Mouse (Mus musculus): ENCODE measurements at regions not wholly inside any gene's neighbourhood (a gene's known extent, or its start where the extent isn't known, plus 50 kb on each side); places are given as distances from the start of the nearest gene placed in this dataset.

GRCm38 (mm10) chr11:19456577-19456976 is 437.8 kb upstream of the Meis1 start:
- no peak for DNase-seq (ENCODE audit: low spot score in 2 of 2)

GRCm38 (mm10) chr11:19463730-19464358 is 445.1 kb upstream of the Meis1 start:
- peak in 1 of 2 experiments; percentile 6 for DNase-seq (ENCODE audit: low spot score in 2 of 2)

GRCm38 (mm10) chr11:19468373-19468772 is 449.6 kb upstream of the Meis1 start:
- no peak for DNase-seq (ENCODE audit: low spot score in 2 of 2)

GRCm38 (mm10) chr11:19468803-19469202 is 450.0 kb upstream of the Meis1 start:
- no peak for DNase-seq (ENCODE audit: low spot score in 2 of 2)

GRCm38 (mm10) chr11:19470648-19471341 is 452.0 kb upstream of the Meis1 start:
- DNase-seq (ENCODE audit: low spot score in 2 of 2) = no peak

- no peak for DNase-seq (ENCODE audit: low spot score in 2 of 2)
These were observed 448.9 kb upstream of the Spred2 start for GRCm38 (mm10) chr11:19475068-19475786.

- no peak for DNase-seq (ENCODE audit: low spot score in 2 of 2)
These were observed 431.0 kb upstream of the Spred2 start for GRCm38 (mm10) chr11:19493089-19493756.

GRCm38 (mm10) chr11:19521721-19522120 is 402.5 kb upstream of the Spred2 start:
- no peak for DNase-seq (ENCODE audit: low spot score in 2 of 2)

GRCm38 (mm10) chr11:19523853-19524487 is 400.2 kb upstream of the Spred2 start:
- no peak for DNase-seq (ENCODE audit: low spot score in 2 of 2)

GRCm38 (mm10) chr11:19529126-19529525 is 395.0 kb upstream of the Spred2 start:
- DNase-seq (ENCODE audit: low spot score in 2 of 2) = no peak

- no peak for DNase-seq (ENCODE audit: low spot score in 2 of 2)
These were observed 393.5 kb upstream of the Spred2 start for GRCm38 (mm10) chr11:19530652-19531051.

- DNase-seq (ENCODE audit: low spot score in 2 of 2) = no peak
These were observed 392.7 kb upstream of the Spred2 start for GRCm38 (mm10) chr11:19531255-19532003.

- no peak for DNase-seq (ENCODE audit: low spot score in 2 of 2)
These were observed 391.3 kb upstream of the Spred2 start for GRCm38 (mm10) chr11:19532867-19533266.

- no peak for DNase-seq (ENCODE audit: low spot score in 2 of 2)
These were observed 390.5 kb upstream of the Spred2 start for GRCm38 (mm10) chr11:19533701-19534100.

GRCm38 (mm10) chr11:19535215-19535614 is 389.0 kb upstream of the Spred2 start:
- DNase-seq (ENCODE audit: low spot score in 2 of 2) = no peak

GRCm38 (mm10) chr11:19546226-19546625 is 377.9 kb upstream of the Spred2 start:
- no peak for DNase-seq (ENCODE audit: low spot score in 2 of 2)

GRCm38 (mm10) chr11:19554316-19554946 is 369.7 kb upstream of the Spred2 start:
- DNase-seq (ENCODE audit: low spot score in 2 of 2) = no peak

- DNase-seq (ENCODE audit: low spot score in 2 of 2) = no peak
These were observed 369.0 kb upstream of the Spred2 start for GRCm38 (mm10) chr11:19554947-19555770.

GRCm38 (mm10) chr11:19560452-19560851 is 363.7 kb upstream of the Spred2 start:
- no peak for DNase-seq (ENCODE audit: low spot score in 2 of 2)

Measured in gastrocnemius, adult 8-10 months (tissue).